Mouse (Mus musculus) thymus, postnatal 36 days (tissue): ENCODE results near the gene Gm12248.
"Not testable (repeated sequence)": the region's sequence is repeated elsewhere in the genome, so short reads cannot be mapped to it uniquely, and the experiment has no call there.

ENCODE experiments used
- DNase-seq, 2 experiments: peaks; one replicate each; pipeline ENCODE4 v3.0.0; 2022; ENCODE audit warnings: mixed read lengths in 2 of 2

The Gm12248 gene

DNA sequence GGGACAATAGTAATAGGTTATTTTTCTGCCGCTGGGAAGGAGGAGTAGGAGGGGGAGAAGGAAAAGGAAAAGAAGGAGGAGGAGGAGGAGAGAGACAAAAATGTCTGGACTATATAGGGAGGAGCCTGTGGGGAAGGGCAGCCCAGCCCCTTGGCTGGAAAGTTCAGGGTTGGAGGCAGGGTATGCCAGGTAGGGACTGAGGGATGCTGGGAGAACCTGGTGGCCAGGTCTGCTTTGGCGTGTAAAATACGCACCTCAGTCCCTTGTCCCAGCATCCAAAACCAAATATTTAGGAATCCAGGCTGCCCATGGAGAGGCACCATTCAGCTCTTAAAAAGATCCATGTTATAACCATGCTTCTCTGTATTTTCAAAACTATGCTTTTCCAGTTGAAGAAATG, 9.2 kb upstream of the Gm12248 start:
- DNase-seq = peak; percentile 35 to 52

DNA sequence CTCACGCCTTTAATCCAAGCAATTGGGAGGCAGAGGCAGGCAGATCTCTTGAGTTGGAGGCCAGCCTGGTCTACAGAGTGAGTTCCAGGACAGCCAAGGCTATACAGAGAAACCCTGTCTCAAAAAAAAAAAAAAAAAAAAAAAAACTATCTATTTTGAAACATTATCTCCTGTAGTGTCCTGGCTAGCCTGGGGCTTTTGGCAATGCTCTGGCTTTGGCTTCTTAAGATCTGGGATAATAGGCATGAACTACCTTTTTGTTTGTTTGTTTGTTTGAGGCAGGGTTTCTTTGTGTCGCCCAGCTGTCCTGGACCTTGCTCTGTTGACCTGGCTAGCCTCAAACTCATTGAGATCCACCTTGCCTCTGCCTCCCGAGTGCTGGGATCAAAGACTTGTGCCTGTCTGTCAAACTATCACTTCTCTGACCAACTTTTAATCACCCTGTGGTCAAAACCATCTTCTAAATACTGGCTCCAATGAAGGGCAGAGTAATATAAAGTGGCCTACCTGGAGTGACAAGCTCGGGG, 8.3 kb upstream of the Gm12248 start:
- no peak for DNase-seq

DNA sequence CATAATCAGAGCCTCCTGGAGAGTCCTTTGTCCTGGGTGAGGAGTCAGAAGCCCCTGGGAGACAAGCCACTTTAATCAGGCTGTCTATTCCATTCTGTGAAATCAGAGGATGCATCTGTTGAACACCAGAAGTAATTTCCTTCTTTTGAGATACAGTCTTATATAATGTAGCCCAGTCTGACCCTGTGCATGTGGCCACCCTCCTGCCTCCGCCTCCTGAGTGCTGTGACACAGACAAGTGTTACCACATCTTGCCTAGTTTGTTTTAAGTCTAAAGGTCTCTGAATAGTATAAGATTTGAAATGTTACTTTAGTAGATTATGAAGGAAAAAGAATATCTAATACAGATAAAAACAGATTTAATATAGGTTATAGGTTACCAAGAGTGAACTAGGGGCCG, 7.1 kb upstream of the Gm12248 start:
- DNase-seq = no peak

DNA sequence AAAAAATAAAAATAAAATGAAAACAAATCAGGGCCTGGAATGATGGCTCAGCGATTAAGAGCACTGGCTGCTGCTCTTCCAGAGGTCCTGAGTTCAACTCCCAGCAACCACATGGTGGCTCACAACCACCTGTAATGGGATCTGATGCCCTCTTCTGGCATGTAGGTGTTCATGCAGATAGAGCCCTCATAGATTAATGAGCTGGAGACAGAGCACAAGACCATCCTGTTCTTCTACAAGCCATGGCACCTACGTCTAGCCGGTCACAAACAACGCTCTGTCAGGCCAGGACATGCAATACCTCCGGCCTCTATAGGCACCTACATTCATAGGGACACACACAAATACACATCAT, 5.4 kb upstream of the Gm12248 start:
- DNase-seq = peak; percentile 34 to 37

DNA sequence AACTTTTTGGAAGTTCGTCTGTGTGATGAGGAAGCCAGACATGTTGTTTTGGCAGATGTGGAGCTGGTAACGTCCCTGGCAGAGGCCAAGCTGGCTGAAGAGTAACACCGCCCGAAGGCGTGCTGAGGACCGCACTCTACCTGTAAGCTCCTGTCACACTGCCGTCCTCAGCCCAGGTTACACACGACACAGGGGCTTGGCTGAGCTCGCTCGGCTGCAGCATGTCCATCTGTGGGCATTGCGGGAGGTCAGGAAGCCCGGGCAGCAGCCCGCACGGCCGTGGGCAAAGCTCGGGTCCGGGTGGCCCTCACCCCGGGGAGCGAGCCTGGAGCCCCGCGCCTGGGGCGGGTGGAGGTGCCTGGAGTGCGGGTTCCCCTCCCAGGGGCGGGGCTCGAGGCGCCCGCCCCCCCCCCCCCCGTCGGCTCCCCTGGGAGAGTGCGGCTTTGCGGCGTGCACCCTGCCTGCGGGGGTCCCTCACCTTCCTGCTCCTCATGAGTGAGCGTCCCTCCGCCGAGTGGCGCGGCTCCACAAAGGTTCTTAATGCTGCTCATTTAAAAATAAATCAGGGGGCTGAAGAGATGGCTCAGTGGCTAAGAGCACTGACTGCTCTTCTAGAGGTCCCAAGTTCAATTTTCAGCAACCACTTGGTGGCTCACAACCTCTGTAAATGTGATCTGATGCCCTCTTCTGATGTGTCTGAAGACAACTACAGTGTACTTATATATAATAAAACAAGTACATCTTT, 4.9 kb upstream of the Gm12248 start:
- DNase-seq = peak; percentile 59 to 60

DNA sequence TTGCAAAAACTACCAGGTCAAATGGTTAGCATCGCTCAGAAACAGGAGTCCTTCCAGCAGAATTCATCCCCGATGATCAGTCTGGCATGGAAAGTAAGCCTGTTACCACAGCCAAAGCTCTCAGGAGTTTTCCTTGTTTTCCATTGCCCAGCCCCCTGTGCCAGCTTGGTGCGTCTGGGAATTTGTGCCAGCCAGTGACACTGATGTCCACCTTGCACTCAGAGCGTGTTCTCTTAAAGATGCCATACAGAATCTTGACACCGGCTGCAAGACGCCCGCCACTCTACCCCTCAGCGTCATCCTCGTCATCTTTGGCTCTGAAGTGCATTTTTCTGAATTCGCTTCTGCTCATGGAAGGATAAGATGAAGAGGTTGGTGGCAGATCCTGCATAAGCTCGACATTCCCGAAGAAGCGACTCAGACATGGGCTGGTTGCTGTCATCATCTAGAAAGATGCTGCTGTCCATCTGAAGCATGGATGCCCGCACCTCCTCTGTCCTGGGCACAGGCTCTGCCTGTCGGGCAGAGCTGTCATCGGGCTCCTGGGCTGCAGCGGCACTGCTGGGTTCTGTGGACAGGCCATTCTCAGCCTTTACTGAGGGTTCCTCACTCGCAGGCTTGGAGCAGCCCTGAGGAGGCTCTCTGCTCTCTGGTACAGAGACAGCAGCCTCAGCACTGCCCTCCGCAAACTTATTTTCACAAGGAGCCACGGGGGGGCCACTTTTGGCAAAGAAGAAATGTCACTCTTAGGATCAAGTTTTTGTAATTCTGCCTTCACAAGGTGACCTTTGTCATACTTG, 4.1 kb upstream of the Gm12248 start:
- peak in 1 of 2 experiments; percentile 31 for DNase-seq

DNA sequence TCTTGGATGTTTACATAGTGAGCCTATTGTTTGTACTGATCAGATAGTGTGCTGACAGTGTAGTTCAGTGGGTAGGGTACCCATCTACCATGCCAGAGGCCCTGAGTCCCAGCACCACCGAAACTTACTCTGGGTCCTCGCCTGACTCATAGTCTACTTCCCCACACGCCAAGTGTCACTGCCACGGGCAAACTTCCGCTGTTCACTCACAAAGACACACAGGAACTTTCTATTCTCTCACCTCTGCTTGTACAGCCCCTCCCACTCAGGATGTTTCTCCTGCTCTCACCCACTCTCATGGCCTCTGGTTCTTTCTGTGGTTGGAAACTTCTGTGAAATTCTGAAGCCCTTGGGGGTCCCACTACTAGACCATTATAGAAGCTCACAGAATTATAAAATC, 3.2 kb upstream of the Gm12248 start:
- DNase-seq = peak; percentile 62 to 79

DNA sequence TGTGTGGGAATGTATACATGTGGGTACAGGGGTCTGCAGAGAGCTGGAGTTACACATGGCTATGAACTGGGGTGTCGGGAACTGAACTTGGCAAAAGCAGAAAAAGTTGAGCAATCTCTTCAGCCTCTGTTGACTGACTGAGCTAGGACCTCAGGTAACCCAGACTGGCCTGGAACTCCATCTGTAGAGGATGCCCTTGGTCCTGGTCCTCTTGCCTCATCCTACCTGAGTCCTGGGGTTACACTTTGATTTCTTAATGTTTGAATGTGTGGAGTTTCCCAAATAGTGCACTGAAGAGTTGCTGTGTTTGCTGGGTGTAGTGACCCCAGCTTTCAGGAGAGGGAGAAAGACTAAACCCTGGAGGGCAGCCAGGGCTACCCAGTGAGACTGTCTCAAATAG, 2.6 kb upstream of the Gm12248 start:
- DNase-seq = no peak

DNA sequence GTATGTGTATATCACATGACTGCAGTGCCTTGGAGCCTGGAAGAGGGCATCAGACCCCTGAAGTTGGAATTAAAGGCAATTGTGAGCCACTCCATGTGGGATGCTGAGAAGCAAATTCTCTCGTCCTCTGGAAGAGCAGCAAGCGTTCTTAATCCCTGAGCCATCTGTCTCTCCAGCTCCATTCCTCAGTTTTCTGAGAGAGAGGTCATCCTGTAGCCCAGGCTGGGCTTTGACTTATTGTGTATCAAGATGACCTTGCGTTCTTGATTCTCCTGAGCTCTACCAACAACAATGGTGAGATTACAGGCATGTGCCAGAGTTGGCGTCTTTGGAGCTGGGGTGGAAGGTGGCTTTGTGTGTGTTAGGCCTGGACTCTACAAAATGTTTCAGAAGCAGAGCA, 1.8 kb upstream of the Gm12248 start:
- DNase-seq = no peak

DNA sequence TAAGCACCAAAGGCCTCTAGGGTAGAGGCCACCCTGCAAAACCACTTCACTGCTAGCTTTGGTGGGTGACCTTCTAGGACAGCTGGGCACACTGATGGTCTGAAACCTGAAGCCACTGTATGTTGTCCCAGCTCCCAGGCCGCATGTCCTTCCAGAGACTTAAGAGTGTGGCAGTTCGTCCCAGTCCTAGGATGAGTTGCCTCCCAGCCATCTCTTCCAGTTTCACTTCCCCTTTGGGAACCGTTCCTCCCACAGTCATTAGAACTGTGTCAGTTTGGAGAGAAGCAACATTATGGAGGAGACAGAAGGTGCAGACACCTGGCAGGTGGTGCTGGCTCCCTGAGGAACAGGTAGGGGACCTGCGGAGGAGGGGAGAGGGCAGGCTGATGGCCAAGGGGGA, 393 bp downstream of the Gm12248 start:
- DNase-seq = no peak

DNA sequence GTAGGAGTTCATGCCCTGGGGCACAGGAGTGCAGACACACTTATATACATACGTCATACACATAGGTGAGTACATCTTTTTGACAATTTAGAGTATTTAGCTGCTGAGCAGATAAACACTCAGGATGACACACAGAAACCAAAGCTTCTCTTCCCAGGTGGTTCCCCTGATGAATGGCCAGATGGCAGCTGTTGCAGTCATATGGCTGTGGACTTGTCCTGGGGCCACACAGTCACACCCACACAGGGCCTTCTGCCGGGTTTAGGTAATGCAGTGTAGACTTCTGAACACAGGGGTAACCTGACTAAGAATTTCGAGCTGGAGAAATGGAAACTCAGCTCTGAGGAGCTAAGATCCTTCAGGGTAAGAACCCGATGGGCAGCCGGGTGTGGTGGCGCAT, 11.2 kb downstream of the Gm12248 start:
- no peak for DNase-seq

DNA sequence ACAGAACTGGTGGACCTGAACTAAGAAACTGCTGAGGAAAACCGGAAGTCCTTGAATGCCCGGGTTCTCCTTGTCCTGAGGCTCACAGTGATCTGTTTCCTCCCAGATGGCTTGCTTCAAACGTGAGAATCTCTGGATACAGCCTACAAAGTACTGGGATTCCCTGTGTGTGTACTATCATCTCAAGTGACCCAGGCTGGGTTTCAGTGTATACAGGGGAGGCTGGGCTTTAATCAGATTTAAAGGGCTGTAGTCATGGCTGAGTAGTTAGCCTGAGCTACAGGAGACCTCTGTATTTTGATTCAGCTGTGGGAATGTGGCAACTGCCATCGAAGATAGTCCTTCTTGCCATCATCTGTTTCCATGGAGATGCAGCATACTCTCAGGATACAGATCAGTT, 15.7 kb downstream of the Gm12248 start:
- DNase-seq = no peak

DNA sequence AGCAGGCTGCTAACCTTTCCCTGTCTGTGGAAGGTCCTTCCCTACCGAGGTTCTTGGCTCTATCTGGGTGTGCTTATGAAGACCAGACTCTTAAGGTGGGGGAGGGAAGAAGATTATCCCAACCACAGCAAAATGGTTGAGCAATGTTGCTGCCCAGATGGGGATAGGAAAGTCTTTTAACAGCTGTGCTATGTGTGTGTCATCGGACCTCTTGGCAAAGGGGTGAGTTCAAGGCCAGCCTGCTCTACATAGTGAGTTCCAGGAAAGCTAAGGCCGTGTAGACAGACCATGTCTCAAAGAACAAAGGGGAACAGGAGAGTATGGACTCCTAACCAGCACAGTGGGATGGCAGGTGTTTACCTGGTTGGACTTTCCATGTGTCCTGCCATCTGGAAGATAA, 20.0 kb downstream of the Gm12248 start:
- no peak for DNase-seq

DNA sequence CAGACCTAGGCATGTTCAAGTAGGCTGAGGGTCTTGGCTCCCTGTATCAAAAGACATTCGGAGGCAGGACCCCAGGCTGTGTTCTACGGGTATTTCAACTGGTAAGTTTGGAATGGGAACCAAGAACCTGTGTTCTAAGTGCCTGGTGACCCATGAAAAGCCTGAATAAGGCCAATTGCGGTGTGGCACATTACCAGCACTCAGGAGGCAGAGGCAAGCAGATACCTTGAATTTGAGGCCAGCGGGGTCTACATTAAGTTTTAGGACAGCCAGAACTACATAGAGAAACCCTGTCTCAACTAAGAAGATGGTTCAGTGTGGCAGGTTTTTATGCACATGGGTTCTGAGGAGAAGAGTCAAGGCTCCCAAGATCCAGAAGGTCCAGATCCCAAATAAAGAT, 27.9 kb downstream of the Gm12248 start:
- no peak for DNase-seq

DNA sequence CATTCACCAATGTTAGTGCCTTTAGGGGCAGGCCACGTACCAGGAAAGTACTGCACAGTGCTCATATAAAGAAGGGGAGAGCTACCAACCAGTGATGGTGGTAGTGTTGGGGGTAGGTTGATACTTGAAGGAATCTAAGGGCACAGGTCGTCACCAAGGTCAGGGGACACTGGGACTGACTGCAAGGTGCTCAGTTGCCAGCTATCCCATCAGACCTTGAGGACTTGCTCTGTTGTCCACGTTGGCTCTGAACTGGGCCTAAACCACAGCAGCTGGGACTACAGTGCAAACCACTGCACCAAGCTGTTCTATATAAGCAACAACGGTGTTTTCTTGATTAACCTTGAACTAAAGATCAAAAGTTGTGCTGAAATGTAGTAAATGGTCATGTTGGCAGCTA, 30.3 kb downstream of the Gm12248 start:
- DNase-seq = no peak

DNA sequence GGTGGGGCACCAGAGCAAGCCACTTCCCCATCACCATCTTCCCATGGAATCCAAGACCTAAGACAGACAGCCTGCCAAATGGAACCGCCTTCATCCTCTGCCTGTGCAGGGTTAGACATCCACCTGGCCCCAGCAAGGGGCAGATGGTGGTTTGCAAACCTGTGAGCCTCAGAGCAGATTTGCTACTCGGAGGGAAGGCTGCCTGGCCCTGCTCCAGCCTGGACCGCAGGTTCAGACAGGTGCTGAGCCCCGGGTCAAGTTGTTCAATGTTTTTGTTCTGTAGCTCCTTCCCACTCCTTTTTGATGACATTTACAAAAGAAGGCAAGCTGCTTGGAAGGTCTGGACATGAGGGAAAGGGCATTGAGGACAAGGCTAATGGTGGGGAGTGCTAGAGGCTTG, 31.7 kb downstream of the Gm12248 start:
- DNase-seq = not testable (repeated sequence)

DNA sequence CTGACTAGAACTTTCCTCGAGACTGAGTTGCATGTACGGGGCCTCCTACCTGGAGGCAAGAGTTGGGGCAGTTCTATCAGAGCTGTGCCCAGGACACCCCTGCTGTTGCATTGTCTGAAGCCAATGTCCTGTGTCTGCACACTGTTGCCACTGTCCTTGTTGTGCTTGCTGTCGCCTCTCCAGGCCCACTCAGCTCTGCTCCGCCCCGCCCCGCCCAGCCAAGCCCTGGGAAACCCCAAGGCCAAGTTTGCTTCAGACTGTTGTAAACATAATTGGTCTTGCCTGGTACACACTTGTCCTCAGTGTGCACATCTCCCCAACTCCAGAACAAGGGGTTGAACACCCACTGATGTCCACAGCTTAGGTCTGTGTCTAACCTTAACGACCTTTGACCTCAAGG, 33.2 kb downstream of the Gm12248 start:
- not testable (repeated sequence) for DNase-seq

DNA sequence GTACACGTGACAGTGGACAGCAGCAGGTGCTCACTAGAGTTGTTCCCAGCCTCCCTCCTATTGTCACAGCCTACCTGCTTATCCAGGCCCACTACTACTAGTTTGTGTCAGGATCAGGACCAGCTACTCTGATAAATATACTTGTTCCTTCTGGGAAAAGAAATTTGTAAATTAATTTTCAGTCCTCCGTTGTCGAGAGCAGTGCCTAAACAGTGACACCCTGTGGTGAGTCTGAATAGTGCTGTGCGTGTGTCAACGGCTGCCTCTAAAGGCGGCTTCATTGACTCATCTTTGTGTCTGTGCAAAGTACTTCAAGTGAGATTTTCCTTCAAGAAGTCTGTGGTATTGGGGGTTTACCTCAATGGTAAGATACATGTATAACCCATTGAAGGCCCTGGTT, 35.5 kb downstream of the Gm12248 start:
- DNase-seq = peak; percentile 39 to 43

DNA sequence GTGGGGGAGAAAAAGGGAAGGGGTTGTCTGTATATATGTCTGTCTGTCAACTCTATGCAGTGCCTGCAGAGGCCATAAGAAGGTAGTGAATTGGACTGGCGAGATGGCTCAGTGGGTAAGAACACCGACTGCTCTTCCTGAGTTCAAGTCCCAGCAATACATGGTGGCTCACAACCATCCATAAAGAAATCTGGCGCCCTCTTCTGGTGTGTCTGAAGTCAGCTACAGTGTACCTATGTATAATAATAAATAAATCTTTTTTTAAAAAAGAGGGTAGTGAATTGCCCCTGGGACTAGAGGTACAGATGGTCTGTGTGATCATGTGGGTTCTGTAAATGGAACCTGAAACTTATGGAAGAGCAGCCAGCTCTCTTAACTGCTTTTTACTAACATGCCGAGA, 46.5 kb downstream of the Gm12248 start:
- DNase-seq = no peak

DNA sequence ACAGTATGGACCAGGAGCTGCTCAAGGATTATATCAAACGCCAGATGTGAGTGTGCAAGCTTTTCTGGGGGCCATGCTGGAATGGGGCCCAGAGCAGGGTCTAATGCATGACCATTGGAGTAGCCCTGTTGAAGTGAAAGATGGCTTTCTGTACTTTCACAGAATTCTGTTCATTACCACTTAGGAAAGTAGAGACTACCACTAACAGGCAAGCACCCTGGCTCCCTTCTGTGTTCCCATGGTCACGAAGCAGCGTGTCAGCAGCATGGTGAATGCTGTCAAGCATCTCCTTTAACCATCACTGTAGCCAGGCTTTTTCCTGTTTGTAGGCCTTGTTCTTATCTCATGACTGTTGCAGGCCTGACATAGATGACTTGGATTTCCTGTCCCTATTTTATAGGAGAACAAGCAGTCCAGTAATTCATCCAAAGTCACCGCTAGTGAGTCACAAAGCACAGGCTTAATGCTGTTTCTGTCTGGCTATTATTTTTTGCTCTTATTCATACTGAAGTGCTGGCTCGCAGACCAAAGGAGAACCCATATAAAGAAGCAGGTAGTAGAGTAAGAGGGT, 50.0 kb downstream of the Gm12248 start:
- no peak for DNase-seq

DNA sequence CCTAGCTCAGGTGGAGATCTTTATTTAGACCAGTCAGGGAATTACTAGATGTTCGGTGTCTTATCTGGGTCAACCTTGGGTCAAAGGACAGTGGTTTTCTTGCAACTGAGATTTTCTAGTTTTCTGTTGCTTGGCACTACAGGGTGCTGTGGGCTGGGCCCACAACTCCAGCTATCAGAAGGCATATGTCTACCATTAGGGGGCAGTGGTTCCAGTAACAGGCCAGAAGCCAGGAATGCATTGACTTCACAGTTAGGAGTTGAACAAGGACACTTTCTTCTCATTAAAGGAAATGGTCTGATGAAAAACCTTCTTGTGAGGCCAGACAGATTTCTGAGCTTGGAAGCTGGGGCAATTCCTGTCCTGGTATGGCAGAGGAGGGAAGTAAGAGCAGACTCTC, 53.9 kb downstream of the Gm12248 start:
- no peak for DNase-seq

DNA sequence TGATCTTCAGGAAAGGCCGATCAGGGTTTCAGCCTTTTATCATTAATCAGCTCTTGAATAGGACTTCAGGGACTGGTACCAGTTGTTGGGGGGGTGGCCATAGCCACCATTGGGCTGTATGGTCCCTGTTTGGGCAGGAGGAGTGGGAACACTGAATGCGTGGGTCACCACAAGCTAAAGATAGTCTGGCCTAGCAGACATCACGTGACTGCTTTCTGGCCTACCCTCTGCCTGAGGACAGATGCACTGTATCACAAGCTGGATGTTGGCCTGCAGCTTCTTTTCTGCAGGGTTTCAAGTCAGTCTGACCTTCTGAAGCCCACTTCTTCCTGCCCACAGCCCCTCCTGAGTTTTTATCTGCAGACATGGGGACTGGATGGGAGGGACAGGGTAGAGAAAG, 59.3 kb downstream of the Gm12248 start:
- no peak for DNase-seq

DNA sequence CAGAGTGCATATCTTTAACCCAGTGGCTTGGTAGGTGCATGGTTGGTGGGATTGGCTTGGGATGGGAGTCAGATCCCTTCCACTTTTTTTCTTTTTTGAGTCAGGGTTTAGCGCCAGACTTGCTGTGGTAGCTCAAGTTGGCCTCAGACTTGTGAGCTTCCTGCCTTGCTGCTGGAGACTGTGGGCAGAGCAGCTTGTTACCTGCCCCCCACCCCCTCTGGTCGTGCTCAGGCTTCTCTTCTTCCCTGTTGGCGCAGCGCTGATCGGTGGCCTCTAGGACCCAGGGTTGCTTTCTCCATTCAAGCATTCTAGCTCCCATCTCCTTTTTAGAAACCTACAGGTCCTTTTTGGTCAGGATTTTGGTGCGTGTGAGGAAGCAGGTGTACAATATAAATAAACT, 61.8 kb downstream of the Gm12248 start:
- peak; percentile 19 to 30 for DNase-seq

DNA sequence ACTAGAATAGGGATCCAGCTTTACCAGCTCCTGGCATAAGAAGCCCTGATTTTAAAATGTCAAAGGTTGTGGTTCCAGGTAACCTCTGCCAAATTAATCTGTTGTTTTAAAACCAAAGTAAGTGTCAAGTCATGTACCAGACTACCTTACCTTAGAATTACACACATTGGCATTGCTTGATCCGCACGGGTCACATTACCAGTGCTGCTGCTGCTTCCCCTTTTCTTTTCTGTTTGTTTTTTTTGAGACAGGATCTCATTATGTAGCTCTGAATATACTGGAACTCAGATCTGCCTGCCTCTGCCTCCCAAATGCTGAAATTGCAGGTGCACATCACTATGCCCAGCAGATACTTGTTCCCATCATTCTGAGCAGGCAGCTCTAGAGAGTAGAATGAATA, 63.1 kb downstream of the Gm12248 start:
- no peak for DNase-seq
